Mouse (Mus musculus) right cerebral cortex, adult 18-20 months (tissue): ENCODE results near the gene Dnm3.
A peak's percentile ranks its signal among the peaks of the same experiment; 100 is the strongest.

ENCODE experiments used
- DNase-seq: peaks from one replicate; pipeline ENCODE4 v3.0.0; 2022; ENCODE audit warnings: mixed read lengths

Gene Dnm3

GRCm38 (mm10) chr1:162477246-162478209 lies at the start of gene Dnm3:
Dnm3 (minus strand) TSS chr1:162478034.
- DNase-seq, result peak; percentile 95

GRCm38 (mm10) chr1:162515116-162515515 lies 37.3 kb upstream of the Dnm3 start:
- DNase-seq, result no peak

DNA sequence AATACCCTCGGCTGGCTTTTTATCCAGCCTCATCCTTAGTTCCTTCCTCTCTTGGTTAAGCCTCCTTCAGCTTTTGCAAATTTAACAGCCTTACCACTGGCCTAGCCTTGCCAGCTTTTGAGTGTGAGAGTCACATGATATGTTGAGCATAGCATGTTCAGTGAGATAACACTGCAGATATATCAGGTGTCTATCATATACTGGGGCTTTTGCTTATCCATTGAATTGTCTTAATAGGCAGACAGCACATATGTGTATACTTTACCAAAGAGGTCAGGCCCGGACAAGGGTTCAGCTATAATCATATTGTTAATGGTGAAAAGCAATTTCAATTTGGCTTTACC lies 32.2 kb upstream of the Dnm3 start:
- DNase-seq, result no peak

DNA sequence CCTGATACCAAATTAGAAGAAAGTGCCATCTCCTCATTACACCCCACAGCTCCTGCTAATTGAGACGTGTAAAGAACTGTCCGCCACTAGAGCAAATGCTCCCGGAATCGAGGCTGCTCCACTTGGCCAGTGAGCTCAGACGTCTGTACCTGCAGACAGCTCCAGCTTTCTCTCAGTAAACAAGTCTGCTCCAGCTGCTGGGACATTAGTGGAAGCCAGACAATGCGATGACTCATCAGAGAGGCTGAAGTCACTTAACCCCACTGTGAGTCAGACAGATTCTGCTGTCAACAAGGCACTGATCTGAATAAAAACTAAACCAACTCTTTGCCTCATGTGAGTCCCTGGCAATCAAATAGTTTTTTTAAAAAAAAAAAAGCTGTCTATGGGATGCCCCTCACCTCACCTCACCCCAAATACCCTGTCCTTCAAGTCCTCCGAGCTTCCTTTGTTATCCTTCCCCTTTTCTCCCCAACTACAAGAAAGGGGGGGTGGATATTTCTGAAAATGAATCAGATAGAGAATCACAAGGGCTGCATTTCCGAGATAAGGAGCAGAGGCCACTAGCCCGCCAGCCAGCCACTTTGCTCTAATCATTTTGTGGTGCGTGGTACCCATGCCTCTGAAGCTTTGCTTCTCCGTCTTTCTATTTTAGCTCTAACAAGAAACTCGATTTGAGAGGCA lies 31.6 kb upstream of the Dnm3 start:
- peak; percentile 32 for DNase-seq

DNA sequence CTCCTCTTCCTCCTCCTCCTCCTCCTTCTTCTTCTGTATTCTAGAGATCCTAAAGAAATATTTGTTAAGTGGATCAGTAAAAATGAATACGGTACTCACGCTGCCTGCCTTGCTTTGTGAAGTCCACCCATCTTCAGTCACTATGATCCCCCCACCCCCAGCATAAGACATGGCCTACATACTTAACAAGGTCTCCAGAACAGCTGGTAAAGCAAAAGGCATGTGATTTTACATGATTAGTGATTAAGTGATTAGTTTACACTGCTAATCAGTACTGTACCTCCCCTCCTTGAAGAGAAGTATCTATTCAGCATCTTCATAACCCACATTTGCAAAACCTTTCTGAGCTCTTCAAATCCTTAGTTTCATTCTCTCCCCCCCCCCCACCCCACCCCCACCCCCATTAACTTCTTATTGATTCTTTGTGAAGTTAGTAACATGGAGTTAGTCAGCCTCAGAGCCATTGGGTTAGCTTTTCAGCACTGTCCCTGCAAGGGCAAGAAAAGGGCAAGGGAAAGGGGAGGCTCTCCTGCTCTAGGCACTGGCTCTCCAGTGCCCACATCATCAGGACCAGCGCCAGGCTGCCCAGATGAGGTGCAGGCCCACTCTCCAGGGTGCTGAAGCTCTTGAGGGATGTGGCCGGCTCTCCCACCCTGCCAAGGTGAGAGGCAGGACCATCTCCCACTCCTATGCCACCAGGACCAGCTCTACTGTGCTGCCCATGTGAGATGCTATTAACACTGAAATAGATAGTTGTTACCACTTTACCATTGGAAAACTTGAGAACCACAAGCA lies 30.6 kb upstream of the Dnm3 start:
- DNase-seq, result no peak

GRCm38 (mm10) chr1:162506516-162506915 lies 28.7 kb upstream of the Dnm3 start:
- peak; percentile 37 for DNase-seq

GRCm38 (mm10) chr1:162505649-162506048 lies 27.8 kb upstream of the Dnm3 start:
- DNase-seq, result no peak

- no peak for DNase-seq
These were observed 1.2 kb downstream of the Dnm3 start for GRCm38 (mm10) chr1:162476531-162477080.

- no peak for DNase-seq
These were observed 4.9 kb downstream of the Dnm3 start for GRCm38 (mm10) chr1:162472949-162473348.

DNA sequence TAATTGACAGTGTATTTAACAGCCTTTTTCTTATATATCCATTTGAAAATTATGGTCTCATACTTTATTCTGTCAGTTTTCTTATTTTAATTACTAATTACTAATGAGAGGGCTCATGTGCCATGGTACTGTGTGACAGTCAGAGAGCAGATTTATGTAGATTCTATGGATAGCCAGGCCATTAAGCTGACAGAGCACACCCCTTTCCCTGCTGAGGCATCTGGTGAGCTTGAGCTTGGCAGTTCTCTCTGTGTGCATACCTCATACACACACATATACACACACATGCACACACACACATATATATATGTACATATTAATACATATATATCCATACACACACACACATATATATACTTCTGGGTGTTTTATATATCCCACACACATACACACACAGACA lies 6.7 kb downstream of the Dnm3 start:
- DNase-seq, result no peak

- DNase-seq, result no peak
These were observed 8.0 kb downstream of the Dnm3 start for GRCm38 (mm10) chr1:162469752-162470280.

- DNase-seq, result no peak
These were observed 14.2 kb downstream of the Dnm3 start for GRCm38 (mm10) chr1:162463676-162464075.

GRCm38 (mm10) chr1:162458711-162459110 lies 19.1 kb downstream of the Dnm3 start:
- DNase-seq, result no peak

DNA sequence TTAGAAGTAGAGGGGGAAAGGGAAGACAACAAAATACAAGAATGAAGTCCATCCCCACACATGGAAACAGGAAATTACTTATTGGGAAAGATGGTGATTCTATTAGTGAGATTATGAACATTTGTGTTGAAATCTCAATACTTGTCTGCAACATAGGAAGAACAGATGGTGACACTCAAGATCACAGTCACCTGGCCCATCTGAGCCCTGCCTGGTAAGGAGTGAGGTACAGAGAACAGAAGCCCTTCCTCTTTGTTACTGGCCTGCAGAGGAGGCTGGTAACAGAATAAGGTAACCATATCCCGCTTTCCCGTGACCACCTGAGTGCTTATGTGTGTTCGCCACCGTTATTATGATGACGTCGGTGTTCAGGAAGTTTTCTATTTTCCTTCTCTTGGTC lies 21.0 kb downstream of the Dnm3 start:
- no peak for DNase-seq

DNA sequence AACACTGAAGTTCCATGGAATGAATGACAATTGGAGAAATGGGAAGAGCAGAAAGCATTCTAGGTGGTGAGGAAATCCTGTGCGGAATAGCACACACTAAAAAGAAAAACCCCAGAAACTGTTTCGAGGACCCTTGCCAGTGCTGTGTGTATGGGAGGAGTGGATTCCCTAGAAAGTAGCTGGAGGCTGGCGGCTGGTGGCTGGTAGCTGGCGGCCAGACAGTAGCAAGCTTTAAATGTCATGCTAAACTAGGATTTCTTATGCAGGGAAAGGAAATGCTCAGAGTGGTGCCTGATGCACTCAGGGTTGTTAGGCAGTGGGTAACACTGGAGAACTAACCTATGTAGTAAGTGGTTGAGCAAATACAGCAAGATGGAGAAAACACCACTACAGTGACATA lies 21.4 kb downstream of the Dnm3 start:
- peak; percentile 53 for DNase-seq

GRCm38 (mm10) chr1:162453578-162453977 lies 24.3 kb downstream of the Dnm3 start:
- no peak for DNase-seq

DNA sequence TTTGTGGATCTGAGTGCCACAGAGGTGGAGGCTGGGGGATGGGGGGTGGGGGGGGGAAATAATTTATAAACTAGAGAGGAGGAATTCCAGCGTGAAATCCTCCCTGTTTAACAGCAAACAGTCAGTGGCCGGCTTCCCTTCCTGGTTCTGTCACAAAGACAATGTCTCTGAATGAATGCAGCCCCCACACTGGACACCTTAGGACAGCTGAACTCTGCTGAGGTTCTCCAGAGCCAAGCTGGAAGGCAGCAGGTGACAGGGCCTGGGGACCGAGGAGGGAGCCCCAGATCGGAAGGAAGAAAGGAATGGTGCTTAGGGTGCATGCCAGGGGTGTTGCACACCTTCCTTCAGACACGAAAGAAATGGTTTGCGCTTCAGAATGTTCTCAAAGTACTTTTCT lies 24.8 kb downstream of the Dnm3 start:
- DNase-seq, result no peak

DNA sequence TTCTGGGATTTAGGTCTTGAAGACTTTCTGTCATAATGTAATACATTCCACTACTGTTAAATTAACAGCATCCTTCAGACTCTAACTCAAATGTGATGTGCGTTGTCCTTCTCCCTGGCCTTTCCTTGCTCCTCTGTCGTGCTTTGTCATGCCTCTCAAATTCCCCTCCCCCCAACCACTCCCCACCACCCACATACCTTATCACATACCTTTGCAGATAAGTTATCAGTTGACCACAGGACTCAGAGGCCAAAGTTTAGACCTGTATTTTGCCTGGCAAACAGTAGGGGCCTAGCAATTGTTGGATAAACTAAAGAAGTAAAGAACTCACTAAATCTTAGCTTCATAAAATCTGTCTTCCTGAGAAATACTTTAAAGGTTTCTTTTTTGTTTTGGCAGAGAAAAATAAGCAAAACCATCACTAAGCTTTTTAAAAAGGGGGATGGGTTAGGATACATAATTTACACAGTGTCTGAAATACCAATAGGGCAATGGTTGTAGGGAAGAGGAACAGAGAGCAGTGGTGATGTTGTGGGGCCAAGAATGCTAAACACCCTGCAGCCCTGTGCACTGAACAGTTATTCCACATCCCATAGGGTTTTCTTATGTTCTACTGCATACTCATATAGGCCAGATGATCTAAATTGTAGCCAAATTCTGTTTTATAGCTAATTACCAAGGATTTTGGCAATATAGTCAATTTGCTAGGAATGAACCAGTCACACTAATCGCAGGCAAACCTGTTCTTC lies 28.5 kb downstream of the Dnm3 start:
- DNase-seq, result no peak

- DNase-seq, result no peak
These were observed 33.0 kb downstream of the Dnm3 start for GRCm38 (mm10) chr1:162444805-162445204.

DNA sequence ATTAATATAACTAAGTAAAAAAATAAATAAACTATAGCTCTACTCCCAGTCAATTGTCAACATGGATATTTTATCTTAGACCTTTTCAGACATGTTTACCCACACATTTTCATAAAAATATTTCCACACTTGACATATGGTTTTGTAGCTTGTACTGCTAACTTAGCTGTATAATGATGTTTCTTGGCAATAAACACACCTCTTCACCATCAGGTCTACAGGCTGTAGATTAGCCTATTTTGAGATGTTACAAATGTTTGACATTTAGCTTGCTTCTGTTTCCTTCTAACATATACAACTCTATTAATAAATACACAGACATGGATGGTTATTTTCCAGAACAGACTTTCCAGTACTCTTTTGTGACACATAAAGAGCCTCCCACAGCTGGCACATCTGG lies 38.3 kb downstream of the Dnm3 start:
- no peak for DNase-seq

- no peak for DNase-seq
These were observed 41.2 kb downstream of the Dnm3 start for GRCm38 (mm10) chr1:162436672-162437071.

DNA sequence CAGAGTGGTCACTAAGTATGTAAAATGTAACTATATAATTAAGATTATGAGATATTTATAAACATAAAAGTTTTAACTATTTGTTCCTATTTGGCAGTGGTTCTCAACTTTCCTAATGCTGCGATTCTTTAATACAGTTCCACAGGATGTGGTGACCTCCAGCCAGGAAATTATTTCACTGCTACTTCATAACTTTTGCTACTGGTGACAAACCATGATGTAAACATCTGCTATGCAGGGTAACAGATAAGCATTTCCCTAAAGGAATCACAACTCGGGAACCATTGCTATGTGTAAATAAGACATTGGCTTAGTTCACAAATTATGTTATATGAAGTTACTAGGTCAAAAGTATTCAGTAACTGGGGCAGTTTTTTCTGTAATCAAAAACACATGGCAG lies 48.9 kb downstream of the Dnm3 start:
- no peak for DNase-seq
